Mouse (Mus musculus): Measurements from ENCODE around the gene Tspear. TPM values are rescaled to one million over a fixed set of nuclear protein-coding genes. Genes with fewer than 3 reads are reported as not detected.
"Not testable (repeated sequence)": the region's sequence is repeated elsewhere in the genome, so short reads cannot be mapped to it uniquely, and the experiment has no call there.

Tspear gene
- polyA plus RNA-seq, 1 experiment from 2014 or later = 0.19 TPM

DNA sequence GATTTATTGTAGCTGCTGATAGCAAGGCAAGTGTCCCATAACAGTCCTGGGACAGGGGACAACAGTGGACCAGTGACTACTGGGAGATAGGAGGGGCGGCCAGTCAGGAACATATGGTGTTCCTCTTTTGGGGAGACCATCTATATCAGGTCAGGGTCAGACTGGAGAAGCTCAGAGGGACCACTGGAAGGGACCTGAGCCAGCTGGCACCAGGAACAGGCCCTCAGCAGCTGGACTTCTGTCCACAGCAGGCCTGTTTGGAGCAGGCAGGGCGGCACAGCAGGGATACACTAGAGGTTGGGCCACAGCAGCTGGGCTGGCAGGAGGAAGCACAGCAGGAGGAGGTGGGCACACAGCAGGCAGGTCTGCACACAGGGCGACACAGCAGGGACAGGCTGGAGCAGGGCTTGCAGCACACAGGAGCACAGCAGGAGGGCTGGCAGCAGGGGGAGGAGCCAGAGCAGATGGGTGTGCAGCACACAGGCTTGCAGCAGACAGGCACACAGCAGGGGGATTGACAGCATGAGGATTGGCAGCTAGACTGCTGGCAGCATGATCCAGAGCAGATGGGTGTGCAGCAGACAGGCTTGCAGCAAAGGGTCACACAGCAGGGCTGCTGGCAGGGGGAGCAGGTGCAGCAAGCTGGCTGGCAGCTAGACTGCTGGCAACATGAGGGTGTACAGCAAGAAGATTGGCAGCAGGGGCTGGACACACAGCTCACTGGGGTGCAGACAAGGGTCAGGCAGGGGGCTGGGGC lies 112.0 kb downstream of the Tspear start:
- 31% methylated on average over 3 of the region's 3 CpGs for WGBS
- 0 out of 2 replicates have a peak, but pooled peaks have one; percentile 39 for ATAC-seq (ENCODE audit: borderline replicate concordance, extremely low read depth, low FRiP score, low TSS enrichment)
- H3K27ac ChIP-seq = not testable (repeated sequence)

DNA sequence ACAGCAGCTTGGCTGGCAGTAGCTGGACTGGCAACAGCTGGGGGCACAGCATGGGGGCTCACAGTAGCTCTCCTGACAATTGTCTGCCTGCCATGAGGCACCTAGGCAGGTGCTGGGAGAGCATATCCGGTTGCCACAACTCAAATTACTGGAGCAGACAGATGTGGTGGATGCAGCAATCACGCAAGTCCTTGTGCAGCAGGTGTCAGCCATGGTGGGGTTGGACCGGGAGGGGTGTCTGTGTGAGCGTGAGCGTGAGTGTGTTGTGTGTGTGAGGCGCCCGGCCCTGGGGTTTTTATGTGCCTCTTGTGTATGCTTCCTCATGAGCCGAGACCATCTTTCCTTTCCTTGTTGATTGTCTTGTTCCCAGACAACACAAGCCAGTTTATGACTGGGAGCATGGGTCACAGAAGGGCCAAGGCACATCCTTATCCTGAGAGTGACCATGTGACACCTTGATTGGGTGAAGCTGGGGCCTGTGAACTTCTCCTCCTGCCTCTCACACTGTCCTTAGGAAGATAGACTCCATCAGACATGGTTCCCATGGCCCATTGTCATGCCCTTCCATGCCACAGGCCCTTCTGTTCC lies 112.6 kb downstream of the Tspear start, which contains the start of gene Gm19668:
Gene Gm19668, minus strand, starts transcription at position 213 of the 588 bp plus-strand sequence.
- Histone ChIP-seq H3K9me3 (no peaks in the 10 kb centered on the region), H3K27ac (no peak within 1 kb of the TSS), H3K4me1 (no peaks in the 10 kb centered on the region), H3K36me3 (no peaks in the 10 kb centered on the region), H3K4me3 (no peak within 1 kb of the TSS), H3K9ac (no peak within 1 kb of the TSS), H3K27me3 (no peaks in the 10 kb centered on the region), H3K4me2 (no peak within 1 kb of the TSS)
- ATAC-seq (ENCODE audit: borderline replicate concordance, extremely low read depth, low FRiP score, low TSS enrichment) = no peak
- WGBS = 57% methylated on average over 8 of the region's 8 CpGs

More for the DNA sequence above, 112.0 kb downstream of the Tspear start:
- H3K4me1 ChIP-seq, H3K4me2 ChIP-seq, H3K27me3 ChIP-seq, H3K36me3 ChIP-seq, H3K9me3 ChIP-seq, H3K9ac ChIP-seq, H3K4me3 ChIP-seq: not testable (repeated sequence)

DNA sequence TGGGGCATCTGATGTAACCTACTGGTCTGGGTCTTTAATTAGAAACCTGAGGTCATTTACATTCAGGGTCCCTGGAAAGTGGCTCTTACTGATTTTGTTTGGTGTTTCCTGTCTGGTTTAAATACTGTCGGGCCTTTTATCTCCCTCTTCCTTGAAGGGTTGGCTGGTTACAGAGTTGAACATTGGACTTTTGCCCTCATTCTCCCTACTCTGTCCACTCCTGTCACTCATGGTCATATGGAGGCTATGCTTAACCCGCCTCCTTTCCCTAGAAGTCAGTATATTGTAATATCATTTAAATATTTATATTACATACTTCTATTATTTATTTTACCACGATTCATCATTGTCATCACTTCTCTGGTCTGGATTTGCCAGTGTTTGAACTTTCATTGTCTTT lies 117.7 kb downstream of the Tspear start:
- ATAC-seq (ENCODE audit: borderline replicate concordance, extremely low read depth, low FRiP score, low TSS enrichment) = no peak; the same call in 1 of the 2 replicates
- no peak overlapping the region for H3K9ac ChIP-seq
- no peaks in the 10 kb centered on the region for H3K36me3 ChIP-seq
- H3K27me3 ChIP-seq = no peaks in the 10 kb centered on the region
- H3K4me1 ChIP-seq = no peaks in the 10 kb centered on the region
- no peak overlapping the region for H3K27ac ChIP-seq
- no peak overlapping the region for H3K4me3 ChIP-seq
- 34% methylated on average over 3 of the region's 3 CpGs for WGBS
- H3K4me2 ChIP-seq = no peak overlapping the region
- H3K9me3 ChIP-seq = no peaks in the 10 kb centered on the region

DNA sequence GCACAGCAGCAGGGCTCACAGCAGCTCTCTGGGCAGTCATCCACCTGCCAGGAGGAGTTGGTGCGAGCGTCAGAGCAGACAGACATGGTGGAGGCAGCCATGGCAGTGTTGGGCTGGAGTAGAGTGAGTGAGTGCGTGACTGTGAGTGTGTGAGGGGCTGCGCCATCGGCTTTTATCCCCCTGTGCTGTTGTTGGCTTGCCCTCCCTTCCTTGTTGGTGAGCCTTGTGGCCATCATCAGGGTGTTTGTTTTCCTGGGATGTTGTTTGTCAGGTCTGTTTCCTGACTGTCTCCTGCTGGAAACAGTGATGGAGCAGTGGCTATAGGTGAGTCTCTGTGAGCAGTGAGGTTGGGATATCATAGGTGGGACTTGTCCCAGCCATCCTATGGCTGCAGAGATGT lies 125.4 kb downstream of the Tspear start, which contains the start of gene Gm9507:
Gene Gm9507, minus strand, starts transcription at position 101 of the 400 bp plus-strand sequence.
- no peak within 1 kb of the TSS for H3K4me2 ChIP-seq
- H3K4me3 ChIP-seq = no peak within 1 kb of the TSS
- WGBS = 47% methylated on average over 5 of the region's 5 CpGs
- H3K27me3 ChIP-seq = peaks cover 5% of the 10 kb centered on the region; the same call in 1 of the 2 replicates
- no peak within 1 kb of the TSS for H3K9ac ChIP-seq
- no peaks in the 10 kb centered on the region for H3K4me1 ChIP-seq
- no peak for ATAC-seq (ENCODE audit: borderline replicate concordance, extremely low read depth, low FRiP score, low TSS enrichment)
- no peak within 1 kb of the TSS for H3K27ac ChIP-seq
- H3K9me3 ChIP-seq = no peaks in the 10 kb centered on the region
- no peaks in the 10 kb centered on the region for H3K36me3 ChIP-seq

DNA sequence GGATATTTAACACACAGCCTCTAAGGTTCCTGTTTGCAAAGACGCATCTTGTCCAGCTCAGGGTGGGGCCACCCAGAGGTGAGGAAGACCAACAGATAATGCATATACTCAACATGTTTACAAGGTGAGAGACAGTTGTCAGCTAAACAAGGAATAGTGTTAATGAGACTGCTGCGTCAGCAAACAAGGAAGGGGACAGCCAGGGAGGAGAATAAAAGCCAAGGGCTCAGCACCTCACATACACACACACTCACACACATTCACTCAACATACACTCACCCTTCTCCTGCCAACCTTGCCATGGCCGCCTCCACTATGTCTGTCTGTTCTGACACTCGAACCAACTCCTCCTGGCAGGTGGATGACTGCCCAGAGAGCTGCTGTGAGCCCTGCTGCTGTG lies 128.0 kb downstream of the Tspear start, which contains the start of gene Gm2696:
Gene Gm2696, plus strand, starts transcription at position 301 of the 400 bp plus-strand sequence.
- H3K27me3 ChIP-seq = peaks cover 5% of the 10 kb centered on the region; the same call in 1 of the 2 replicates
- H3K27ac ChIP-seq = no peak within 1 kb of the TSS
- ATAC-seq (ENCODE audit: borderline replicate concordance, extremely low read depth, low FRiP score, low TSS enrichment) = no peak
- H3K4me1 ChIP-seq = no peaks in the 10 kb centered on the region
- no peaks in the 10 kb centered on the region for H3K36me3 ChIP-seq
- 34% methylated on average over 4 of the region's 4 CpGs for WGBS
- H3K4me2 ChIP-seq = no peak within 1 kb of the TSS
- H3K9me3 ChIP-seq = no peaks in the 10 kb centered on the region
- H3K9ac ChIP-seq = no peak within 1 kb of the TSS
- H3K4me3 ChIP-seq = no peak within 1 kb of the TSS

DNA sequence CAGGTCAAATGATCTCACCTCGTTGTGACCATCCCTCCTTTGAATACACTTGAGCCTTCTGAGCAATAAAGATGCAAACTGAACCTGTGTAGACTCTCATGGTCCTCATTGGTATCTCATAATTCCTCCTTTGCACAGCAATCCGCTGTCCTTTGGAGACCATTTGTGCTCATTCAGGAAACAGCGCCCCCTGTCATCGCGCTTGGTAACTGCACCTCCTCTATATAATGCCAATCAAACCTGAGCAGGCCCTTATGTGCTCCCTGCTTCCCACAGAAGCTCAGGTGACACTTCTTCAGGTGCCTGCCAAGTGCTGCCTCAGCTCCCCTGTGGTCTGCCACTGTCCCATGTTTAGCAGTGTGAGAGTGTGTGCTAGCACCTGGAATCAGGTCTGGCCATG lies 129.1 kb downstream of the Tspear start:
- Histone ChIP-seq H3K4me3 (no peak overlapping the region), H3K36me3 (no peaks in the 10 kb centered on the region), H3K27ac (no peak overlapping the region), H3K4me2 (no peak overlapping the region), H3K9ac (no peak overlapping the region), H3K27me3 (peaks cover 5% of the 10 kb centered on the region; the same call in 1 of the 2 replicates), H3K9me3 (no peaks in the 10 kb centered on the region), H3K4me1 (no peaks in the 10 kb centered on the region)
- WGBS = 24% methylated on average over 5 of the region's 5 CpGs
- no peak for ATAC-seq (ENCODE audit: borderline replicate concordance, extremely low read depth, low FRiP score, low TSS enrichment)

DNA sequence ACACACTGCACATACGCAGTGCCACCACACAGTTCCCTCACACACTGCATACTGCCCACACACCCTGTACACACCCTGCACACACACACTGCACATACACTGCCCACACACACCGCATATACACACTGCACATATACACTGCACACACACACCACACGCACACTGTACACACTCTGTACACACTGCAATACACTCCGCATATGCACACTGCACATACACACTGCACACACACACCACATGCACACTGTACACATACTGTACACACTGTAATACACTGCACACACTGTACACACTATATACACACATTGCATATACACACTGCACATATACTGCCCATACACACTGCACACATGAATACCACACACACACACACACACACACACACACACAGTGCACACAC lies 132.2 kb downstream of the Tspear start:
- Histone ChIP-seq H3K27ac (no peak overlapping the region), H3K9me3 (no peaks in the 10 kb centered on the region), H3K27me3 (peaks cover 5% of the 10 kb centered on the region; the same call in 1 of the 2 replicates), H3K4me3 (no peak overlapping the region), H3K36me3 (no peaks in the 10 kb centered on the region), H3K9ac (no peak overlapping the region), H3K4me2 (no peak overlapping the region), H3K4me1 (no peaks in the 10 kb centered on the region)
- ATAC-seq (ENCODE audit: borderline replicate concordance, extremely low read depth, low FRiP score, low TSS enrichment) = 0 out of 2 replicates have a peak, but pooled peaks have one; percentile 27
- WGBS = 94% methylated on average over 4 of the region's 4 CpGs

DNA sequence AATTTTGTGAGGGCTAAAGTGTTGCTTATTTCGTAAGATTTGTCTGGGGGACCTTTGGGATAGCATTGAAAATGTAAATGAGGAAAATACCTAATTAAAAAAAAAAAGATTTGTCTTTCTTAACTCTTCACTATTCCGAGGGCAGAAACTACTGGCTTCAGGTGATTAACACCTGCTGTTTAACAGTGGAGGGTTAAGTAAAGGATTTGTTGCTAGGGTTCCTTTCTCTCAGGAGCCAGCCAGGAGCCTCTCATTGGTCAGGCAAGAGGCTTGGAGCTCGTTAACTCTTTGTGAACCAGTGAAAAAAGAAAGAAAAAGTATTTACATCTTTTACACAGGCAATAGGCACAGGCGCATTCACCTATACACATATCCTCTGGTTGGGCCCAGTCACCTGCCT lies 132.8 kb downstream of the Tspear start:
- Histone ChIP-seq H3K4me2 (no peak overlapping the region), H3K9ac (no peak overlapping the region), H3K36me3 (no peaks in the 10 kb centered on the region), H3K27ac (no peak overlapping the region), H3K4me3 (no peak overlapping the region), H3K9me3 (no peaks in the 10 kb centered on the region), H3K4me1 (no peaks in the 10 kb centered on the region), H3K27me3 (no peaks in the 10 kb centered on the region)
- ATAC-seq (ENCODE audit: borderline replicate concordance, extremely low read depth, low FRiP score, low TSS enrichment) = no peak
- 34% methylated on average over 4 of the region's 4 CpGs for WGBS

DNA sequence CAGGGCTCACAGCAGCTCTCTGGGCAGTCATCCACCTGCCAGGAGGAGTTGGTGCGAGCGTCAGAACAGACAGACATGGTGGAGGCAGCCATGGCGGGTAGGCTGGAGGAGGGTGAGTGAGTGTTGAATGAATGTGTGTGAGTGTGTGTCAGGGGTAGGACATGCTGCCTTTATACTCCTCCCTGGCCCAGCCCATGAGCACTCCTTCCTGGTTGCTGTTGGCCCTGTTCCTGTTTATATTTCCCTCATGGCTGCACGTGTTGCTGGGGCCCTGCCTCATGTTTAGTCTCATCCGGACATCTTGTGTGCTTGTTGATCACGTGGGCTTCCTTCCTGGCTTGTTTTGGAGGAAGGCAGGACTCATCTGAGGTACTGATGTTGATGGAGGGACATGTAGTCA lies 140.6 kb downstream of the Tspear start, which contains the start of gene Krtap10-4:
Gene Krtap10-4, minus strand, starts transcription at position 145 of the 400 bp plus-strand sequence.
- Histone ChIP-seq H3K9ac (no peak within 1 kb of the TSS), H3K9me3 (no peaks in the 10 kb centered on the region), H3K27me3 (no peaks in the 10 kb centered on the region), H3K4me1 (no peaks in the 10 kb centered on the region), H3K4me2 (no peak within 1 kb of the TSS), H3K27ac (no peak within 1 kb of the TSS), H3K36me3 (no peaks in the 10 kb centered on the region), H3K4me3 (no peak within 1 kb of the TSS)
- ATAC-seq (ENCODE audit: borderline replicate concordance, extremely low read depth, low FRiP score, low TSS enrichment) = no peak; the same call in 1 of the 2 replicates
- 40% methylated on average over 6 of the region's 6 CpGs for WGBS

DNA sequence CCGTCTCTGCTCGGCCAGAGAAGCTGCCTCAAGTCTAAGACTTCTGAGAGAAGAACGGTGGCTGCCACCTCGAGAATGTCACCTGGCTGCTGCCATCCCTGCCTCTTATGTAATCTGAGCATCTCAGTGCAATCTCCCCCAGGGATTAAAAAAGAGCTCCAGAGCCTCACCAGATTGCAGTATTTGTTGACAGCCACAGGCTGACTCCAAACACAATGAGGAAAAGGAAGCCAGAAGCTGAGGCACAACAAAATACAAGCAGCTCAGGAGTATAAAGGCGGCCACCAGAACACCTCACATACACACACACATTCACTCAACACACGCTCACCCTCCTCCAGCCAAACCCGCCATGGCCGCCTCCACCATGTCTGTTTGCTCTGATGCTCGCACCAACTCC lies 149.3 kb downstream of the Tspear start, which contains the start of gene Krtap10-10:
Gene Krtap10-10, plus strand, starts transcription at position 301 of the 400 bp plus-strand sequence.
- no peaks in the 10 kb centered on the region for H3K36me3 ChIP-seq
- H3K9ac ChIP-seq = no peak within 1 kb of the TSS
- no peak within 1 kb of the TSS for H3K4me2 ChIP-seq
- 54% methylated on average over 9 of the region's 9 CpGs for WGBS
- H3K4me3 ChIP-seq = no peak within 1 kb of the TSS
- H3K27ac ChIP-seq = no peak within 1 kb of the TSS
- no peaks in the 10 kb centered on the region for H3K9me3 ChIP-seq
- no peak for ATAC-seq (ENCODE audit: borderline replicate concordance, extremely low read depth, low FRiP score, low TSS enrichment)
- H3K4me1 ChIP-seq = no peaks in the 10 kb centered on the region
- H3K27me3 ChIP-seq = no peaks in the 10 kb centered on the region

DNA sequence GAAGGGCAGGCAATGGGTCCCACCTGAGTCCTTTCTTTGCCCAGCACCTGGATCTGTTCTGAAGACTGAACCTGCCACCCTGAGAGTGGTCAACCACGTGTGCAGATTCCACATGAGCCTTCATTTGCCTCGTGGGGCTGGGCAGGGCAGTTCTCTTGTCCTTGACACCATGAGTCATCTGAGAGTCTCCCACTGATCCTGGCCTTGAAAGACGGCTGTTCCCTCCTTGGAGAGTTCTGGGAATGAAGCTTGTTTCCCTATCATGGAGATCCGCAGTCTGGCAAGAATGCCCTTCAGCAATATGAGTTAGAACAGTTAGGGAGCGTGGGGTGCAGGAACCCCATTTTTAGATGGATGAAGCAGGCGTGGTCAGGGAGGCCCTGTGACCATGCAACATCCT lies 152.6 kb downstream of the Tspear start:
- WGBS = 66% methylated on average over 6 of the region's 6 CpGs
- no peaks in the 10 kb centered on the region for H3K27me3 ChIP-seq
- ATAC-seq (ENCODE audit: borderline replicate concordance, extremely low read depth, low FRiP score, low TSS enrichment) = no peak
- no peak overlapping the region for H3K4me3 ChIP-seq
- H3K9me3 ChIP-seq = no peaks in the 10 kb centered on the region
- no peaks in the 10 kb centered on the region for H3K36me3 ChIP-seq
- no peak overlapping the region for H3K27ac ChIP-seq
- no peak overlapping the region for H3K4me2 ChIP-seq
- H3K4me1 ChIP-seq = no peaks in the 10 kb centered on the region
- no peak overlapping the region for H3K9ac ChIP-seq

DNA sequence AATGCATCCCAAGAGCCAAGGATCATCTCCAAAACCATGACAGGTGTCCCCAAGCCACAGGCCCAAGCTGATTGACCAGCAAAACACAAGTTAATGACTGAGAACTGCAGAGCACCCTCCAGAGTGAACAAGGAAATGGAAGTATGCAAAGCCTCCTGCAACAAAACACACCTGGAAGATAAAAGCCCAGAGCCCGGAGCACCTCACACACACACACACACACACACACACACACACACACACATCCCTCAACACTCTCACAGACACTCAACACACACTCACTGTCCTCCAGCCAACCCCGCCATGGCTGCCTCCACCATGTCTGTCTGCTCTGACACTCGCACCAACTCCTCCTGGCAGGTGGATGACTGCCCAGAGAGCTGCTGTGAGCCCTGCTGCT lies 160.1 kb downstream of the Tspear start, which contains the start of gene Gm36176:
Gene Gm36176, plus strand, starts transcription at position 301 of the 400 bp plus-strand sequence.
- Histone ChIP-seq H3K9ac (no peak within 1 kb of the TSS), H3K4me3 (no peak within 1 kb of the TSS), H3K36me3 (no peaks in the 10 kb centered on the region), H3K4me2 (no peak within 1 kb of the TSS), H3K27me3 (no peaks in the 10 kb centered on the region), H3K27ac (no peak within 1 kb of the TSS), H3K9me3 (no peaks in the 10 kb centered on the region), H3K4me1 (no peaks in the 10 kb centered on the region)
- WGBS = 56% methylated on average over 3 of the region's 3 CpGs
- ATAC-seq (ENCODE audit: borderline replicate concordance, extremely low read depth, low FRiP score, low TSS enrichment) = no peak
